Mouse (Mus musculus) testis, adult 2 months (tissue): ENCODE results near the gene Agbl5. TPM values are rescaled to one million over a fixed set of nuclear protein-coding genes. Genes with fewer than 3 reads are reported as not detected.
"Not testable (repeated sequence)": the region's sequence is repeated elsewhere in the genome, so short reads cannot be mapped to it uniquely, and the experiment has no call there.

ENCODE experiments used
- H3K27ac ChIP-seq: fragments of 200-500 bp; 2 replicates; pipeline ENCODE4 v1.5.1; 2012; ENCODE audit warnings: low read depth, low read length; ENCODE audit not compliant: control insufficient read depth, insufficient read depth
- H3K27me3 ChIP-seq: fragments of 200-500 bp; 2 replicates; pipeline ENCODE4 v1.6.1; 2012; ENCODE audit warnings: mild to moderate bottlenecking, low read length, moderate library complexity; ENCODE audit not compliant: control insufficient read depth, insufficient read depth
- H3K36me3 ChIP-seq: fragments of 200-500 bp; 2 replicates; pipeline ENCODE4 v1.6.1; 2012; ENCODE audit warnings: mild to moderate bottlenecking, low read length; ENCODE audit not compliant: control insufficient read depth, insufficient read depth
- H3K4me1 ChIP-seq: fragments of 200-500 bp; 2 replicates; pipeline ENCODE4 v1.6.1; 2012; ENCODE audit warnings: low read length; ENCODE audit not compliant: control insufficient read depth, insufficient read depth
- H3K4me3 ChIP-seq: fragments of 200-500 bp; 2 replicates; pipeline ENCODE4 v1.5.1; 2012; ENCODE audit warnings: low read depth, mild to moderate bottlenecking, low read length, moderate library complexity, mixed read lengths; ENCODE audit not compliant: control insufficient read depth
- CTCF ChIP-seq: fragments of 200-500 bp; IDR thresholded peaks from 2 replicates; pipeline ENCODE4 v1.5.1; 2012; ENCODE audit warnings: low read depth, mild to moderate bottlenecking, inconsistent platforms, low read length, moderate library complexity; ENCODE audit not compliant: control insufficient read depth, insufficient read depth, insufficient replicate concordance
- POLR2A ChIP-seq: fragments of 200-500 bp; IDR thresholded peaks from 2 replicates; pipeline ENCODE4 v1.6.1; 2012; ENCODE audit warnings: low read depth, mild to moderate bottlenecking, inconsistent platforms, low read length, moderate library complexity; ENCODE audit not compliant: control insufficient read depth
- polyA plus RNA-seq: library from polyadenylated mRNA; depleted of rRNA; stranded (reverse); fragments of >200 nt; gene quantifications from 2 replicates; pipeline ENCODE4 v1.2.3, GENCODE M21; 2012

The Agbl5 gene
- polyA plus RNA-seq, 1 experiment, result 489 TPM

GRCm38 (mm10) chr5:30870131-30870406, 18.4 kb upstream of the Agbl5 start:
- Histone ChIP-seq H3K36me3 (no peaks in the 10 kb centered on the region; the same call in none of the 2 replicates), H3K4me1 (peaks cover 7% of the 10 kb centered on the region), H3K27ac (peak overlapping the region; percentile 89), H3K4me3 (peak overlapping the region; percentile 99), H3K27me3 (no peaks in the 10 kb centered on the region)
- no peak for TF ChIP-seq CTCF
- TF ChIP-seq POLR2A, result no peak

GRCm38 (mm10) chr5:30872574-30872973, 15.9 kb upstream of the Agbl5 start:
- Histone ChIP-seq H3K4me3 (no peak overlapping the region), H3K27ac (no peak overlapping the region), H3K36me3 (no peaks in the 10 kb centered on the region; the same call in none of the 2 replicates), H3K4me1 (peaks cover 7% of the 10 kb centered on the region), H3K27me3 (no peaks in the 10 kb centered on the region)
- no peak for TF ChIP-seq CTCF

GRCm38 (mm10) chr5:30874365-30874764, 14.1 kb upstream of the Agbl5 start:
- no peaks in the 10 kb centered on the region; the same call in none of the 2 replicates for H3K36me3 ChIP-seq

GRCm38 (mm10) chr5:30878616-30879015, 9.9 kb upstream of the Agbl5 start:
- Histone ChIP-seq H3K4me3 (no peak overlapping the region), H3K27ac (no peak overlapping the region), H3K27me3 (no peaks in the 10 kb centered on the region), H3K36me3 (no peaks in the 10 kb centered on the region; the same call in 1 of the 2 replicates), H3K4me1 (no peaks in the 10 kb centered on the region)
- no peak for TF ChIP-seq CTCF
- TF ChIP-seq POLR2A, result no peak

More at GRCm38 (mm10) chr5:30874365-30874764, 14.1 kb upstream of the Agbl5 start:
- Histone ChIP-seq H3K4me1 (peaks cover under 1% of the 10 kb centered on the region), H3K27me3 (no peaks in the 10 kb centered on the region), H3K4me3 (no peak overlapping the region), H3K27ac (no peak overlapping the region)
- TF ChIP-seq CTCF (no peak), POLR2A (no peak)

GRCm38 (mm10) chr5:30879347-30879943, 9.0 kb upstream of the Agbl5 start:
- Histone ChIP-seq H3K4me3 (no peak overlapping the region), H3K36me3 (no peaks in the 10 kb centered on the region; the same call in 1 of the 2 replicates), H3K27ac (no peak overlapping the region), H3K27me3 (no peaks in the 10 kb centered on the region), H3K4me1 (no peaks in the 10 kb centered on the region)
- TF ChIP-seq POLR2A (no peak), CTCF (no peak)

- not testable (repeated sequence) for H3K4me3 ChIP-seq, H3K4me1 ChIP-seq, H3K27me3 ChIP-seq, H3K27ac ChIP-seq, H3K36me3 ChIP-seq
Observed at GRCm38 (mm10) chr5:30881839-30882238, 6.7 kb upstream of the Agbl5 start.

GRCm38 (mm10) chr5:30886209-30886608, 2.3 kb upstream of the Agbl5 start:
- Histone ChIP-seq H3K36me3 (peaks cover 3% of the 10 kb centered on the region), H3K4me3 (no peak overlapping the region), H3K4me1 (peaks cover 6% of the 10 kb centered on the region), H3K27ac (no peak overlapping the region), H3K27me3 (no peaks in the 10 kb centered on the region)
- TF ChIP-seq CTCF, result no peak
- no peak for TF ChIP-seq POLR2A

DNA sequence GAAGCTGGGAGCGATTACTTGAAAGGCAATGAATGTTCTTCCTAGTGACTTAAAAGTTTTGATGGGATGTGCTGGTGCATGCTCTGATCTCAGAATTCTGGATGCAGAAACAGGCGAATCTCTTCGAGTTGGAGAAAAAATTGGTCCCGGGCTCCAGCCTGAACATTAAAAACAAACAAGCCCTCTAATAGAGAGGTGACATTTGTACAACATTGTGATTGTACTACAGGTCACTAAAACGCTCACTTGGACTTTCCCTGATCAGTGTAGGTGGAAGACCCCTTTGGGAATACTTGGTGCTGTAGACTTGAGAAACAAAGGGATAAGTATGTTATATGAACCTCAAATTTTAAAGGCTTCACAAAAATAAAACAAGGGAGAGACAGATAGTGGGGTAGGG, 1.8 kb upstream of the Agbl5 start:
- no peak for TF ChIP-seq CTCF
- peak overlapping the region; percentile 17 for H3K27ac ChIP-seq

More for the DNA sequence above, 1.8 kb upstream of the Agbl5 start:
- H3K36me3 ChIP-seq, result peaks cover 3% of the 10 kb centered on the region
- H3K4me3 ChIP-seq, result peak overlapping the region; percentile 100; the same call in 1 of the 2 replicates
- peaks cover 6% of the 10 kb centered on the region for H3K4me1 ChIP-seq
- H3K27me3 ChIP-seq, result no peaks in the 10 kb centered on the region
